Mouse (Mus musculus) left cerebral cortex, adult 18-20 months (tissue): ENCODE measurements around the gene Ccdc60. TPM values are rescaled to one million over a fixed set of nuclear protein-coding genes. Genes with fewer than 3 reads are reported as not detected.
"Not testable (repeated sequence)": the region's sequence is repeated elsewhere in the genome, so short reads cannot be mapped to it uniquely, and the experiment has no call there.

Source experiments
- DNase-seq, 2 experiments: peaks; one replicate each; pipeline ENCODE4 v3.0.0; 2021 to 2022; ENCODE audit warnings: low spot score in 2 of 2, mixed read lengths in 1 of 2
- long read RNA-seq, 2 experiments: library from polyadenylated mRNA; stranded (forward); transcript quantifications; one replicate each; pipeline ENCODE4 v2.0.0; 2021
- total RNA-seq, 2 experiments: library from RNA; stranded (reverse); gene quantifications; 2 replicates each; pipeline ENCODE4 v1.2.3; 2021

Gene Ccdc60
- under 1 TPM in 1 of 2 experiments, not detected in 1; 0.23 TPM for total RNA-seq
- long read RNA-seq, experiment 1, partial matches to known transcripts, result 1 of 4 reads
- long read RNA-seq, experiment 1, other reads (novel, unspliced or antisense), result 3 of 4 reads
- long read RNA-seq, experiment 2, partial matches to known transcripts, result 0 of 4 reads
- long read RNA-seq, experiment 2, other reads (novel, unspliced or antisense), result 4 of 4 reads

- DNase-seq, result no peak
Observed at GRCm38 (mm10) chr5:116288849-116289570, at the start of gene Ccdc60. Gene Ccdc60 (minus strand): TSS chr5:116288985.

- no peak for DNase-seq
Observed at GRCm38 (mm10) chr5:116336191-116336590, 47.4 kb upstream of the Ccdc60 start.

- DNase-seq, result no peak
Observed at GRCm38 (mm10) chr5:116328911-116329310, 40.1 kb upstream of the Ccdc60 start.

- no peak for DNase-seq
Observed at GRCm38 (mm10) chr5:116323401-116323800, 34.6 kb upstream of the Ccdc60 start.

GRCm38 (mm10) chr5:116322365-116323027 is 33.7 kb upstream of the Ccdc60 start:
- DNase-seq, result peak; percentile 6 to 7

GRCm38 (mm10) chr5:116313711-116314110 is 24.9 kb upstream of the Ccdc60 start:
- DNase-seq, result no peak

GRCm38 (mm10) chr5:116312111-116312737 is 23.4 kb upstream of the Ccdc60 start:
- no peak for DNase-seq

- no peak for DNase-seq
Observed at GRCm38 (mm10) chr5:116311636-116312035, 22.9 kb upstream of the Ccdc60 start.

- no peak for DNase-seq
Observed at GRCm38 (mm10) chr5:116309383-116309801, 20.6 kb upstream of the Ccdc60 start.

- DNase-seq, result no peak
Observed at GRCm38 (mm10) chr5:116305557-116305956, 16.8 kb upstream of the Ccdc60 start.

- not testable (repeated sequence) for DNase-seq
Observed at GRCm38 (mm10) chr5:116305146-116305545, 16.4 kb upstream of the Ccdc60 start.

GRCm38 (mm10) chr5:116300984-116301383 is 12.2 kb upstream of the Ccdc60 start:
- no peak for DNase-seq

GRCm38 (mm10) chr5:116293501-116293900 is 4.7 kb upstream of the Ccdc60 start:
- no peak for DNase-seq

- DNase-seq, result no peak
Observed at GRCm38 (mm10) chr5:116290584-116290983, 1.8 kb upstream of the Ccdc60 start.

- DNase-seq, result no peak
Observed at GRCm38 (mm10) chr5:116289897-116290296, 1.1 kb upstream of the Ccdc60 start.

- DNase-seq, result no peak
Observed at GRCm38 (mm10) chr5:116288183-116288582, 602 bp downstream of the Ccdc60 start.

GRCm38 (mm10) chr5:116285532-116286176 is 3.1 kb downstream of the Ccdc60 start:
- DNase-seq, result no peak

GRCm38 (mm10) chr5:116280518-116280917 is 8.3 kb downstream of the Ccdc60 start:
- DNase-seq, result no peak

GRCm38 (mm10) chr5:116278436-116278918 is 10.3 kb downstream of the Ccdc60 start:
- peak in 1 of 2 experiments; percentile 27 for DNase-seq

- no peak for DNase-seq
Observed at GRCm38 (mm10) chr5:116277951-116278350, 10.8 kb downstream of the Ccdc60 start.

GRCm38 (mm10) chr5:116274818-116275217 is 14.0 kb downstream of the Ccdc60 start:
- no peak for DNase-seq
